Mouse (Mus musculus): ENCODE data around the gene Dcaf11. TPM values are rescaled to one million over a fixed set of nuclear protein-coding genes. Genes with fewer than 3 reads are reported as not detected.
A peak's percentile ranks its signal among the peaks of the same experiment; 100 is the strongest.

Gene Dcaf11
- polyA plus RNA-seq, 1 experiment = 223 TPM

GRCm38 (mm10) chr14:55554635-55555034 is 5.2 kb upstream of the Dcaf11 start:
- TF ChIP-seq CTCF (conservative IDR thresholded peaks at IDR 0.05; ENCODE audit: insufficient read depth, insufficient read length, low read depth, low read length) (no peak), POLR2A (IDR thresholded peaks at IDR 0.05; ENCODE audit: low read depth, low read length) (no peak)
- peaks cover 4% of the 10 kb centered on the region for H3K4me1 ChIP-seq (ENCODE audit: control insufficient read depth, insufficient read depth, low read length)
- no peak for DNase-seq
- no peaks in the 10 kb centered on the region for H3K27me3 ChIP-seq (replicated peaks; ENCODE audit: control insufficient read depth, insufficient read depth, low read length)
- H3K27ac ChIP-seq (ENCODE audit: insufficient read depth, low read depth, low read length) = no peak overlapping the region
- no peak overlapping the region for H3K4me3 ChIP-seq (ENCODE audit: insufficient read depth, low read depth, low read length)
- no peaks in the 10 kb centered on the region for H3K36me3 ChIP-seq (ENCODE audit: control insufficient read depth, insufficient read depth, low read length)

GRCm38 (mm10) chr14:55555788-55556187 is 4.0 kb upstream of the Dcaf11 start:
- Histone ChIP-seq H3K36me3 (ENCODE audit: control insufficient read depth, insufficient read depth, low read length) (no peaks in the 10 kb centered on the region), H3K4me3 (ENCODE audit: insufficient read depth, low read depth, low read length) (no peak overlapping the region), H3K27me3 (replicated peaks; ENCODE audit: control insufficient read depth, insufficient read depth, low read length) (no peaks in the 10 kb centered on the region), H3K27ac (ENCODE audit: insufficient read depth, low read depth, low read length) (no peak overlapping the region), H3K4me1 (ENCODE audit: control insufficient read depth, insufficient read depth, low read length) (peaks cover 4% of the 10 kb centered on the region)
- 87% methylated on average over 3 of the region's 3 CpGs for WGBS
- DNase-seq = no peak
- no peak for TF ChIP-seq CTCF (conservative IDR thresholded peaks at IDR 0.05; ENCODE audit: insufficient read depth, insufficient read length, low read depth, low read length)
- TF ChIP-seq POLR2A (IDR thresholded peaks at IDR 0.05; ENCODE audit: low read depth, low read length) = no peak

- H3K4me1 ChIP-seq (ENCODE audit: control insufficient read depth, insufficient read depth, low read length) = peaks cover 12% of the 10 kb centered on the region
Observed at GRCm38 (mm10) chr14:55557003-55557402, 2.8 kb upstream of the Dcaf11 start.

GRCm38 (mm10) chr14:55557587-55557986 is 2.2 kb upstream of the Dcaf11 start:
- TF ChIP-seq CTCF (conservative IDR thresholded peaks at IDR 0.05; ENCODE audit: insufficient read depth, insufficient read length, low read depth, low read length) = no peak
- no peak for TF ChIP-seq POLR2A (IDR thresholded peaks at IDR 0.05; ENCODE audit: low read depth, low read length)
- peak overlapping the region; percentile 91 for H3K27ac ChIP-seq (ENCODE audit: insufficient read depth, low read depth, low read length)
- no peaks in the 10 kb centered on the region for H3K27me3 ChIP-seq (replicated peaks; ENCODE audit: control insufficient read depth, insufficient read depth, low read length)
- H3K36me3 ChIP-seq (ENCODE audit: control insufficient read depth, insufficient read depth, low read length) = no peaks in the 10 kb centered on the region
- WGBS = 74% methylated on average over 3 of the region's 3 CpGs
- H3K4me1 ChIP-seq (ENCODE audit: control insufficient read depth, insufficient read depth, low read length) = peaks cover 12% of the 10 kb centered on the region
- DNase-seq = peak; percentile 54
- no peak overlapping the region for H3K4me3 ChIP-seq (ENCODE audit: insufficient read depth, low read depth, low read length)

More at GRCm38 (mm10) chr14:55557003-55557402, 2.8 kb upstream of the Dcaf11 start:
- 11% methylated on average over 5 of the region's 5 CpGs for WGBS
- no peaks in the 10 kb centered on the region for H3K36me3 ChIP-seq (ENCODE audit: control insufficient read depth, insufficient read depth, low read length)
- H3K4me3 ChIP-seq (ENCODE audit: insufficient read depth, low read depth, low read length) = no peak overlapping the region
- H3K27ac ChIP-seq (ENCODE audit: insufficient read depth, low read depth, low read length) = peak overlapping the region; percentile 91
- DNase-seq = peak; percentile 93
- TF ChIP-seq POLR2A (IDR thresholded peaks at IDR 0.05; ENCODE audit: low read depth, low read length) (no peak), CTCF (conservative IDR thresholded peaks at IDR 0.05; ENCODE audit: insufficient read depth, insufficient read length, low read depth, low read length) (peak; percentile 96)
- H3K27me3 ChIP-seq (replicated peaks; ENCODE audit: control insufficient read depth, insufficient read depth, low read length) = no peaks in the 10 kb centered on the region

- TF ChIP-seq CTCF (conservative IDR thresholded peaks at IDR 0.05; ENCODE audit: insufficient read depth, insufficient read length, low read depth, low read length) (no peak), POLR2A (IDR thresholded peaks at IDR 0.05; ENCODE audit: low read depth, low read length) (no peak)
- Histone ChIP-seq H3K36me3 (ENCODE audit: control insufficient read depth, insufficient read depth, low read length) (no peaks in the 10 kb centered on the region; the same call in 1 of the 2 replicates), H3K27ac (ENCODE audit: insufficient read depth, low read depth, low read length) (no peak overlapping the region), H3K27me3 (replicated peaks; ENCODE audit: control insufficient read depth, insufficient read depth, low read length) (no peaks in the 10 kb centered on the region), H3K4me3 (ENCODE audit: insufficient read depth, low read depth, low read length) (no peak overlapping the region), H3K4me1 (ENCODE audit: control insufficient read depth, insufficient read depth, low read length) (peaks cover 12% of the 10 kb centered on the region)
- WGBS = 50% methylated on average over 6 of the region's 6 CpGs
- no peak for DNase-seq
Observed at GRCm38 (mm10) chr14:55558740-55559448, 912 bp upstream of the Dcaf11 start.

GRCm38 (mm10) chr14:55560202-55561073 is 632 bp downstream of the Dcaf11 start, which contains the start of gene A730061H03Rik:
A730061H03Rik (minus strand) TSS chr14:55560406.
- WGBS = under 1% methylated on average over 51 of the region's 51 CpGs
- TF ChIP-seq CTCF (conservative IDR thresholded peaks at IDR 0.05; ENCODE audit: insufficient read depth, insufficient read length, low read depth, low read length) = no peak
- TF ChIP-seq POLR2A (IDR thresholded peaks at IDR 0.05; ENCODE audit: low read depth, low read length) = peak; percentile 79
- H3K27ac ChIP-seq (ENCODE audit: insufficient read depth, low read depth, low read length) = peak within 1 kb of the TSS; percentile 98
- H3K36me3 ChIP-seq (ENCODE audit: control insufficient read depth, insufficient read depth, low read length) = peaks cover under 1% of the 10 kb centered on the region; the same call in 1 of the 2 replicates
- H3K27me3 ChIP-seq (replicated peaks; ENCODE audit: control insufficient read depth, insufficient read depth, low read length) = no peaks in the 10 kb centered on the region
- DNase-seq = peak; percentile 100
- H3K4me1 ChIP-seq (ENCODE audit: control insufficient read depth, insufficient read depth, low read length) = peaks cover 12% of the 10 kb centered on the region
- H3K4me3 ChIP-seq (ENCODE audit: insufficient read depth, low read depth, low read length) = peak within 1 kb of the TSS; percentile 79

GRCm38 (mm10) chr14:55561860-55562259 is 2.1 kb downstream of the Dcaf11 start:
- Histone ChIP-seq H3K4me1 (ENCODE audit: control insufficient read depth, insufficient read depth, low read length) (peaks cover 13% of the 10 kb centered on the region), H3K4me3 (ENCODE audit: insufficient read depth, low read depth, low read length) (peak overlapping the region; percentile 43), H3K27ac (ENCODE audit: insufficient read depth, low read depth, low read length) (peak overlapping the region; percentile 33; the same call in 1 of the 2 replicates), H3K27me3 (replicated peaks; ENCODE audit: control insufficient read depth, insufficient read depth, low read length) (no peaks in the 10 kb centered on the region), H3K36me3 (ENCODE audit: control insufficient read depth, insufficient read depth, low read length) (peaks cover 2% of the 10 kb centered on the region; the same call in 1 of the 2 replicates)
- TF ChIP-seq POLR2A (IDR thresholded peaks at IDR 0.05; ENCODE audit: low read depth, low read length) (no peak), CTCF (conservative IDR thresholded peaks at IDR 0.05; ENCODE audit: insufficient read depth, insufficient read length, low read depth, low read length) (no peak)
- DNase-seq = peak; percentile 34
- 47% methylated on average over 10 of the region's 10 CpGs for WGBS

All from kidney, adult 2 months (tissue).